Mouse (Mus musculus) embryonic facial prominence, embryonic 12.5 days (tissue): ENCODE data around the gene Usp39. TPM values are rescaled to one million over a fixed set of nuclear protein-coding genes. Genes with fewer than 3 reads are reported as not detected.

Experiments used
- ATAC-seq: fragments of 200-750 bp; cut with Nextera tagmentation; 2 replicates; pipeline ENCODE4 v1.8.0; 2017; ENCODE audit not compliant: insufficient number of reproducible peaks, insufficient read depth, low FRiP score, low TSS enrichment
- H3K27ac ChIP-seq: fragments of 300-500 bp; sonication (generic); 2 replicates; pipeline ENCODE4 v1.5.1; 2016; ENCODE audit warnings: mild to moderate bottlenecking
- H3K27me3 ChIP-seq: fragments of 300-500 bp; sonication (generic); 2 replicates; pipeline ENCODE4 v1.6.1; 2016; ENCODE audit warnings: mild to moderate bottlenecking, moderate library complexity
- H3K36me3 ChIP-seq: fragments of 300-500 bp; sonication (generic); 2 replicates; pipeline ENCODE4 v1.6.1; 2016; ENCODE audit warnings: mild to moderate bottlenecking
- H3K4me1 ChIP-seq: fragments of 300-500 bp; sonication (generic); 2 replicates; pipeline ENCODE4 v1.6.1; 2016
- H3K4me2 ChIP-seq: fragments of 300-500 bp; sonication (generic); replicated peaks from 2 replicates; pipeline ENCODE4 v1.6.1; 2016; ENCODE audit warnings: mild to moderate bottlenecking, moderate library complexity
- H3K4me3 ChIP-seq: fragments of 300-500 bp; sonication (generic); 2 replicates; pipeline ENCODE4 v1.5.1; 2016; ENCODE audit warnings: mild to moderate bottlenecking
- H3K9ac ChIP-seq: fragments of 300-500 bp; sonication (generic); 2 replicates; pipeline ENCODE4 v1.6.1; 2016; ENCODE audit warnings: mild to moderate bottlenecking, moderate library complexity
- H3K9me3 ChIP-seq: fragments of 300-500 bp; sonication (generic); 2 replicates; pipeline ENCODE4 v1.6.1; 2016; ENCODE audit warnings: mild to moderate bottlenecking, moderate library complexity
- WGBS: fragments of 180-500 bp; shearing (Covaris S2); methylation state at CpG from one replicate; pipeline ENCODE4 v1.1.7; 2016; 5-methylcytosine and 5-hydroxymethylcytosine counted together
- polyA plus RNA-seq: library from polyadenylated mRNA; unstranded; fragments of >200 nt; fragmentation: Nextera tagmentation; extraction: Ambion mirVana; gene quantifications from 2 replicates; pipeline ENCODE4 v1.2.1, GENCODE M21; 2016

The Usp39 gene
- polyA plus RNA-seq, 1 experiment from 2014 or later = 64.5 TPM

DNA sequence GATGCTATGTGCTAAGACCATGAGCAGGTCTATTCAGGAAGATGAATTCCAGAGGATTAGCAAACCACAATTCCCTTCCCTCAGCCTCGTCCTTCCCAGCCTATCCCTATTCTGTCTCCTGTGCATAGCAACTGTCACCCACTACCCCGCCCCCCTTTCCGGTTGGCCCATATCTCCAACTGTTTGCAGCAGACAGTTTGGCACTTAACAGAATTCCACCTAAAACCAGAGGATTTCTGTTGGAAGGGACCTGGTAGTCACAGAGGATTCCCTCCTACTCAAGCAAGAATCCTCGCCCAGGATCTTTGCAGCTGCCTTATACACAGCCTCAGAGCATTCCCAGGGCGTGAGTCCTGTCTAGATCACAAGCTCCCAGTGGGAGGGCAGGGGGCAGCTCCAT, 26.2 kb upstream of the Usp39 start:
- H3K4me2 ChIP-seq = no peak overlapping the region
- no peaks in the 10 kb centered on the region for H3K9me3 ChIP-seq
- H3K9ac ChIP-seq = no peak overlapping the region
- H3K27ac ChIP-seq = no peak overlapping the region
- no peak overlapping the region for H3K4me3 ChIP-seq
- WGBS = 44% methylated on average over 5 of the region's 5 CpGs
- no peak for ATAC-seq
- 0 out of 2 replicates have a peak, but pooled peaks cover 7% of the 10 kb centered on the region for H3K4me1 ChIP-seq
- H3K36me3 ChIP-seq = no peaks in the 10 kb centered on the region
- H3K27me3 ChIP-seq = no peaks in the 10 kb centered on the region

- 0 out of 2 replicates have a peak, but pooled peaks cover 7% of the 10 kb centered on the region for H3K4me1 ChIP-seq
- no peaks in the 10 kb centered on the region for H3K27me3 ChIP-seq
- H3K36me3 ChIP-seq = no peaks in the 10 kb centered on the region
- no peak overlapping the region for H3K4me3 ChIP-seq
- 82% methylated on average over 12 of the region's 12 CpGs for WGBS
- ATAC-seq = no peak
- no peak overlapping the region for H3K9ac ChIP-seq
- H3K27ac ChIP-seq = no peak overlapping the region
- no peak overlapping the region for H3K4me2 ChIP-seq
- no peaks in the 10 kb centered on the region for H3K9me3 ChIP-seq
Measured at GRCm38 (mm10) chr6:72370091-72370490, 25.1 kb upstream of the Usp39 start.

GRCm38 (mm10) chr6:72369557-72369956, 24.6 kb upstream of the Usp39 start:
- Histone ChIP-seq H3K4me3 (no peak overlapping the region), H3K4me1 (0 out of 2 replicates have a peak, but pooled peaks cover 7% of the 10 kb centered on the region), H3K9me3 (no peaks in the 10 kb centered on the region), H3K9ac (no peak overlapping the region), H3K4me2 (no peak overlapping the region), H3K27me3 (no peaks in the 10 kb centered on the region), H3K36me3 (no peaks in the 10 kb centered on the region), H3K27ac (no peak overlapping the region)
- ATAC-seq = no peak
- WGBS = 83% methylated on average over 4 of the region's 4 CpGs

- H3K9ac ChIP-seq = no peak overlapping the region
- no peaks in the 10 kb centered on the region for H3K9me3 ChIP-seq
- H3K4me2 ChIP-seq = no peak overlapping the region
- H3K27ac ChIP-seq = no peak overlapping the region
- 75% methylated on average over 4 of the region's 4 CpGs for WGBS
- no peak for ATAC-seq
- no peak overlapping the region for H3K4me3 ChIP-seq
- H3K4me1 ChIP-seq = 0 out of 2 replicates have a peak, but pooled peaks cover 7% of the 10 kb centered on the region
- no peaks in the 10 kb centered on the region for H3K27me3 ChIP-seq
- no peaks in the 10 kb centered on the region for H3K36me3 ChIP-seq
Measured at GRCm38 (mm10) chr6:72367460-72367974, 22.5 kb upstream of the Usp39 start.

- no peak within 1 kb of the TSS for H3K4me3 ChIP-seq
- no peak within 1 kb of the TSS for H3K27ac ChIP-seq
- H3K27me3 ChIP-seq = no peaks in the 10 kb centered on the region
- no peak within 1 kb of the TSS for H3K4me2 ChIP-seq
- no peaks in the 10 kb centered on the region for H3K36me3 ChIP-seq
- H3K9ac ChIP-seq = no peak within 1 kb of the TSS
- no peaks in the 10 kb centered on the region for H3K9me3 ChIP-seq
- ATAC-seq = no peak
- WGBS = 66% methylated on average over 4 of the region's 4 CpGs
- H3K4me1 ChIP-seq = 0 out of 2 replicates have a peak, but pooled peaks cover 7% of the 10 kb centered on the region
Measured at GRCm38 (mm10) chr6:72366844-72367443, 22.0 kb upstream of the Usp39 start, which contains the start of gene Rnf181. Gene Rnf181, minus strand, starts transcription at chr6:72366956.

DNA sequence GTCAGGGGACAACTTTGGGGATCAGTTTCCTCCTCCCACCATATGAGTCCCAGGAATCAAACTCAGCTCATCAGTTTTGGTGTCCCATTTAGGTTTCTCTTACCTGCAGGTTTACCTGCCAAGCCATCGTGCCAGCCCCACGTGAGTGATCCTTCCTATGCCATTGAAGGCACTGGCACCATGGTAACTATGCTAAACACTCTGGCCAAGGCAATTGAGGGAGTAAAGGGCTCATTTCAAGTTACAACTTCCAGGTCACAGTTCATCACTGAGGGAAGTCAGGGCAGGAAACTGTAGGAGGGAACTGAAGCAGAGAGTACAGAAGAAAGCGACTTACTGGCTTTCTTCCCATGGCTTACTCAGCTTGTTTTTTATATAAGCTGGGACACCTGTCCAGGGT, 21.3 kb upstream of the Usp39 start:
- Histone ChIP-seq H3K4me1 (peaks cover 11% of the 10 kb centered on the region), H3K36me3 (no peaks in the 10 kb centered on the region), H3K9ac (no peak overlapping the region), H3K9me3 (no peaks in the 10 kb centered on the region), H3K4me3 (no peak overlapping the region), H3K4me2 (no peak overlapping the region), H3K27ac (no peak overlapping the region), H3K27me3 (no peaks in the 10 kb centered on the region)
- 66% methylated on average over 3 of the region's 3 CpGs for WGBS
- ATAC-seq = no peak

- H3K27me3 ChIP-seq = no peaks in the 10 kb centered on the region
- ATAC-seq = no peak
- peaks cover 6% of the 10 kb centered on the region; the same call in 1 of the 2 replicates for H3K36me3 ChIP-seq
- no peaks in the 10 kb centered on the region for H3K9me3 ChIP-seq
- H3K4me2 ChIP-seq = no peak overlapping the region
- H3K4me1 ChIP-seq = peaks cover 9% of the 10 kb centered on the region
- no peak overlapping the region for H3K27ac ChIP-seq
- H3K9ac ChIP-seq = no peak overlapping the region
- 73% methylated on average over 6 of the region's 6 CpGs for WGBS
- no peak overlapping the region for H3K4me3 ChIP-seq
Measured at GRCm38 (mm10) chr6:72364985-72365384, 20.0 kb upstream of the Usp39 start.

GRCm38 (mm10) chr6:72364009-72364408, 19.0 kb upstream of the Usp39 start:
- 44% methylated on average over 7 of the region's 7 CpGs for WGBS
- Histone ChIP-seq H3K4me2 (no peak overlapping the region), H3K36me3 (peaks cover 10% of the 10 kb centered on the region), H3K9me3 (no peaks in the 10 kb centered on the region), H3K9ac (no peak overlapping the region), H3K4me3 (no peak overlapping the region), H3K4me1 (peaks cover 9% of the 10 kb centered on the region), H3K27me3 (no peaks in the 10 kb centered on the region), H3K27ac (no peak overlapping the region)
- ATAC-seq = no peak

DNA sequence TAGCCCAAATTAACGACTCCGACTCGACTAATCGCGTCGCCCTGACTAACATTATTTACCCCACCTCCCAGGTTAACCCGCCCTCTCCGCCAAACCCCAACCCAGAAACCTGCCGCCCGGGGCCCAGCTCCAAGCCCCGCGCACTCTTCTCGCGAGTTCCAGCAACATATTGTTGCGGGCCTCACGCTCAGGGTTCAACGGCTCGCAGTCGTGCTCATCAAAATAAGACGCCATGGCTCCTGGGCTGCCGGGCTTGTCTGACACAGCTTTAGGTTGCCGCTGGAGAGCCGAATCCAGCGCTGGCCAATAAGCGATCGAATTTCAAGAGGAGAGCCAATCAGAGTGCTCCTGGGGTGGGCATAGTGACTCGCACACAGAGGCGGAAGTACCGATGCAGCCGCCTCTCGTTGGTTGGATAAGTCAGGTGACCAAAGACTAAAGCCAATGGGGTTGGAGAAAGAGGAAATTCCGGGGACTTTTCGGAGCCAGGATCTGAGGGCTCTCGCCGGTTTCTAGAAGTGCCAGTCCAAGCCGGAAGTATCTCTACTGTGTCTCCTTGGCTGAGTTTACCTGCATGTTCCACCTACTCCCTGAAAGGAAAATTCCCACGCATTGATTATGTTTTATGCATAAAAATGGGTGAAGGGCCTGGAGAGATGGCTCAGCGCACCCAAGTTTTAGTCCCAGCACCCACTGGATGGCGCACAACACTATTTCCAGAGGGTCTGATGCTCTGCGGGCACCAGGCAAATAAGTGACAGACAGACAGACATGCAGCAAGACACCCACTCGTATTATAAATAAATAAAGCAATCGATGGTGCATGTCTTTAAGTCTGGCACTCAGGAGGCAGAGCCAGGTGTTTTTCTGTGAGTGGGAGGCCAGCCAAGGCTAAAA, 17.4 kb upstream of the Usp39 start:
- peaks cover 26% of the 10 kb centered on the region for H3K36me3 ChIP-seq
- ATAC-seq = peak; percentile 98
- peaks cover 9% of the 10 kb centered on the region for H3K4me1 ChIP-seq
- under 1% methylated on average over 42 of the region's 42 CpGs for WGBS
- H3K4me3 ChIP-seq = peak overlapping the region; percentile 58
- no peaks in the 10 kb centered on the region for H3K9me3 ChIP-seq
- H3K27me3 ChIP-seq = no peaks in the 10 kb centered on the region
- peak overlapping the region; percentile 68 for H3K4me2 ChIP-seq
- H3K27ac ChIP-seq = 0 out of 2 replicates have a peak overlapping the region, but pooled peaks have one; percentile 47
- peak overlapping the region; percentile 55 for H3K9ac ChIP-seq

- 61% methylated on average over 5 of the region's 5 CpGs for WGBS
- Histone ChIP-seq H3K4me3 (peak overlapping the region; percentile 58), H3K27me3 (no peaks in the 10 kb centered on the region), H3K4me1 (peaks cover 12% of the 10 kb centered on the region), H3K27ac (no peak overlapping the region), H3K9ac (0 out of 2 replicates have a peak overlapping the region, but pooled peaks have one; percentile 55), H3K9me3 (no peaks in the 10 kb centered on the region), H3K36me3 (peaks cover 27% of the 10 kb centered on the region), H3K4me2 (peak overlapping the region; percentile 68)
- no peak for ATAC-seq
Measured at GRCm38 (mm10) chr6:72361121-72361551, 16.2 kb upstream of the Usp39 start.

- Histone ChIP-seq H3K4me2 (no peak overlapping the region), H3K36me3 (peaks cover 27% of the 10 kb centered on the region), H3K27me3 (no peaks in the 10 kb centered on the region), H3K9ac (no peak overlapping the region), H3K9me3 (no peaks in the 10 kb centered on the region), H3K27ac (no peak overlapping the region), H3K4me1 (peaks cover 18% of the 10 kb centered on the region), H3K4me3 (no peak overlapping the region)
- no peak for ATAC-seq
- WGBS = 83% methylated on average over 7 of the region's 7 CpGs
Measured at GRCm38 (mm10) chr6:72360599-72360935, 15.6 kb upstream of the Usp39 start.
